Mouse (Mus musculus): ENCODE measurements at regions not wholly inside any gene's neighbourhood (a gene's known extent, or its start where the extent isn't known, plus 50 kb on each side); places are given as distances from the start of the nearest gene placed in this dataset.

GRCm38 (mm10) chr14:99381262-99382017 is 82.9 kb downstream of the Klf5 start:
- TF ChIP-seq POLR2A (IDR thresholded peaks at IDR 0.05; ENCODE audit: low read depth, low read length) (no peak), CTCF (IDR thresholded peaks at IDR 0.05; ENCODE audit: borderline replicate concordance, insufficient read depth, low read length) (no peak)

Data from embryonic fibroblast, embryonic 13.5 days (primary cell).